Mouse (Mus musculus) lung, adult 18-20 months (tissue): Measurements from ENCODE around the gene Prx.

Source experiments
- DNase-seq, 2 experiments: peaks; one replicate each; pipeline ENCODE4 v3.0.0; 2022; ENCODE audit warnings: mixed read lengths in 2 of 2

The Prx gene

GRCm38 (mm10) chr7:27523805-27524204, 24.7 kb downstream of the Prx start:
- DNase-seq, result no peak

- peak; percentile 63 to 74 for DNase-seq
Observed at GRCm38 (mm10) chr7:27526039-27526827, 27.1 kb downstream of the Prx start.

- DNase-seq, result no peak
Observed at GRCm38 (mm10) chr7:27529070-27529469, 29.9 kb downstream of the Prx start.

GRCm38 (mm10) chr7:27530937-27531336, 31.8 kb downstream of the Prx start:
- no peak for DNase-seq

- DNase-seq, result no peak
Observed at GRCm38 (mm10) chr7:27531707-27532106, 32.6 kb downstream of the Prx start.

- DNase-seq, result no peak
Observed at GRCm38 (mm10) chr7:27532480-27533050, 33.4 kb downstream of the Prx start.

GRCm38 (mm10) chr7:27535386-27535785, 36.3 kb downstream of the Prx start:
- no peak for DNase-seq

GRCm38 (mm10) chr7:27536618-27537017, 37.5 kb downstream of the Prx start:
- peak in 1 of 2 experiments; percentile 12 for DNase-seq

GRCm38 (mm10) chr7:27537998-27538397, 38.9 kb downstream of the Prx start:
- no peak for DNase-seq

- no peak for DNase-seq
Observed at GRCm38 (mm10) chr7:27538797-27539196, 39.7 kb downstream of the Prx start.

GRCm38 (mm10) chr7:27540521-27540920, 41.4 kb downstream of the Prx start:
- DNase-seq, result no peak

- no peak for DNase-seq
Observed at GRCm38 (mm10) chr7:27540935-27541334, 41.8 kb downstream of the Prx start.

- DNase-seq, result peak; percentile 29 to 51
Observed at GRCm38 (mm10) chr7:27541431-27541830, 42.3 kb downstream of the Prx start.

- no peak for DNase-seq
Observed at GRCm38 (mm10) chr7:27541922-27542321, 42.8 kb downstream of the Prx start.

- DNase-seq, result peak; percentile 83 to 88
Observed at GRCm38 (mm10) chr7:27542392-27543033, 43.4 kb downstream of the Prx start.

GRCm38 (mm10) chr7:27543065-27543464, 43.9 kb downstream of the Prx start:
- DNase-seq, result no peak

GRCm38 (mm10) chr7:27543851-27544250, 44.7 kb downstream of the Prx start:
- DNase-seq, result no peak

GRCm38 (mm10) chr7:27544675-27545370, 45.7 kb downstream of the Prx start:
- peak in 1 of 2 experiments; percentile 34 for DNase-seq

GRCm38 (mm10) chr7:27549597-27549996, 50.5 kb downstream of the Prx start:
- DNase-seq, result no peak

- no peak for DNase-seq
Observed at GRCm38 (mm10) chr7:27552070-27552469, 52.9 kb downstream of the Prx start.

GRCm38 (mm10) chr7:27552931-27553513, 53.9 kb downstream of the Prx start, which contains the start of the genes Pld3 and 2310022A10Rik:
TSS of gene Pld3 (minus strand) at chr7:27553218.
TSS of gene 2310022A10Rik (plus strand) at chr7:27553233.
- DNase-seq, result peak; percentile 98 to 99

- DNase-seq, result no peak
Observed at GRCm38 (mm10) chr7:27560291-27560887, 61.3 kb downstream of the Prx start.
